Mouse (Mus musculus) liver, postnatal 0 days (tissue): ENCODE results near the gene Sipa1l1.

Experiments used
- CTCF ChIP-seq: sonication (generic); IDR thresholded peaks from 2 replicates; pipeline ENCODE4 v1.5.1; 2016; ENCODE audit warnings: antibody characterized with exemption, low read depth
- EP300 ChIP-seq: IDR thresholded peaks from 2 replicates; pipeline ENCODE4 v1.6.1; 2016; ENCODE audit warnings: antibody characterized with exemption, low read depth, mild to moderate bottlenecking

DNA sequence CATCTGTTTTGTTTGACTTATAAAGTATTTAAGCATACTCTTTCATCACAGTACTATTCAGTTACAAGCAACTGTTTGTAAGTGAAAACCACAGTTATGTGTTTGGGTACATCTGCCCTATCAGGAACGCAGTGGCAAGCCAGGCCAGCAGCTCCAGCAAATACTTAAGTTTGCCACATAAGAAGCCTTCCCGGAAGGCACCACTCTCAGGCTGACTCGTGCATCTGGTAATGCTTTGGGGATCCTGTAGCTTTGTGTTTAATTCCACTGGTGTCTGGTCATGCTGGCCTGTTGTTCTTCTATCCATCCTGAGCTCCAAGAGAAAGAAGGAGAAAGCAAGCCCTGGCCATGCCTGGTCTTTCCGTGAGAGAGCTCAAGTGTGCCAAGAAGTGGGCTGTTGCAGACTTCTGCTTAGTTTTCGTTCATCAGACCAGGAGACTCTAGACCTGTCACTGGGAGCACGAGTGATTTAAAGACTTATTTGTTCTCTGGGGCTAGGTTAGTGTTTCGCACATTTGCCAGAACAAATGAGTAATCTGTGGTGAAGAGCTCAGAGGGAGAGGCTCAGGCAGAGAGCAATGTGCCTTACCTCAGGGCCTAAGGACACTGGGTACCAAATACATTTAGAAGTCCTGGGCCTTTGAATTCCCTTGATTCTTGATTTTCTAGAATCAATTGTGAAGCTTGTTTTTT is 153.8 kb downstream of the Sipa1l1 start:
- TF ChIP-seq CTCF, result no peak
- no peak for TF ChIP-seq EP300
